Mouse (Mus musculus) forebrain, embryonic 10.5 days (tissue): ENCODE data around the gene Ttc4. TPM values are rescaled to one million over a fixed set of nuclear protein-coding genes. Genes with fewer than 3 reads are reported as not detected.

ENCODE experiments used
- DNase-seq: peaks from one replicate; pipeline ENCODE4 v3.0.0-alpha.2; 2017; ENCODE audit warnings: low spot score; ENCODE audit errors: extremely low spot score
- H3K27ac ChIP-seq: fragments of 300-500 bp; sonication (generic); 2 replicates; pipeline ENCODE4 v1.5.1; 2016; ENCODE audit warnings: mild to moderate bottlenecking
- H3K27me3 ChIP-seq: fragments of 300-500 bp; sonication (generic); 2 replicates; pipeline ENCODE4 v1.6.1; 2016; ENCODE audit warnings: mild to moderate bottlenecking; ENCODE audit not compliant: poor library complexity, severe bottlenecking
- H3K36me3 ChIP-seq: fragments of 300-500 bp; sonication (generic); replicated peaks from 2 replicates; pipeline ENCODE4 v1.6.1; 2016; ENCODE audit warnings: mild to moderate bottlenecking, moderate library complexity
- H3K4me1 ChIP-seq: fragments of 300-500 bp; sonication (generic); 2 replicates; pipeline ENCODE4 v1.6.1; 2016
- H3K4me3 ChIP-seq: fragments of 300-500 bp; sonication (generic); 2 replicates; pipeline ENCODE4 v1.5.1; 2016; ENCODE audit warnings: mild to moderate bottlenecking, moderate library complexity
- H3K9me3 ChIP-seq: fragments of 300-500 bp; sonication (generic); 2 replicates; pipeline ENCODE4 v1.6.1; 2016; ENCODE audit warnings: mild to moderate bottlenecking, moderate library complexity
- WGBS: fragments of 180-500 bp; shearing (Covaris S2); methylation state at CpG from one replicate; pipeline ENCODE4 v1.1.7; 2016; 5-methylcytosine and 5-hydroxymethylcytosine counted together
- polyA plus RNA-seq: library from polyadenylated mRNA; unstranded; fragments of >200 nt; fragmentation: Nextera tagmentation; extraction: Ambion mirVana; gene quantifications from 2 replicates; pipeline ENCODE4 v1.2.1, GENCODE M21; 2016

The Ttc4 gene
- polyA plus RNA-seq, 1 experiment from 2014 or later: 114 TPM

DNA sequence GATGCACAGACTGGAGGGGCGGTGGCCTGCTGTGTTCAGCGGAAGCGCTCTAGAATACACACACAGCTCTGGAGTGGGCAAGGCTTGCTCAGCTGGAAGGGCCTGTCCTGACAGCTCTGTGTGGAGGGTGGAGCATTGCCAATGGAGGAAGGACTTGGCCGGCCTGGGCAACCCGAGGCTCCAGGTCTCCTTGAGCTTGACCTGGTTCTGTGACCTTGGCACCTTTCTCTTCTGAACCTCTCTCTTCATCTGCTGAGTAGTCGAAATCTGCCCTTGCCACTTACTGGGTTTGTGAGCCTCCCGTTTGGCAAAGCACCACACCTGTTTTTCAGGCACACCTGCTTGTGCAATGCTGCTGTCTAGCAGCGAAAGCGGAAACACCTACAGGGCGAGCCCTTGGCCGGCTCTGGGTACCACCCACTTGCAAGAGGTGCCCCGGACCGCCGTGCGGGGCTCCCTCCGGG is 56.7 kb downstream of the Ttc4 start, which contains the start of gene Ttc22:
Ttc22 (plus strand) TSS at position 403 of the 464 bp plus-strand sequence.
- Histone ChIP-seq H3K4me1 (peaks cover 27% of the 10 kb centered on the region), H3K36me3 (no peaks in the 10 kb centered on the region), H3K27me3 (peaks cover 75% of the 10 kb centered on the region), H3K9me3 (no peaks in the 10 kb centered on the region), H3K27ac (no peak within 1 kb of the TSS), H3K4me3 (no peak within 1 kb of the TSS)
- DNase-seq: no peak
- WGBS: 30% methylated on average over 16 of the region's 16 CpGs

DNA sequence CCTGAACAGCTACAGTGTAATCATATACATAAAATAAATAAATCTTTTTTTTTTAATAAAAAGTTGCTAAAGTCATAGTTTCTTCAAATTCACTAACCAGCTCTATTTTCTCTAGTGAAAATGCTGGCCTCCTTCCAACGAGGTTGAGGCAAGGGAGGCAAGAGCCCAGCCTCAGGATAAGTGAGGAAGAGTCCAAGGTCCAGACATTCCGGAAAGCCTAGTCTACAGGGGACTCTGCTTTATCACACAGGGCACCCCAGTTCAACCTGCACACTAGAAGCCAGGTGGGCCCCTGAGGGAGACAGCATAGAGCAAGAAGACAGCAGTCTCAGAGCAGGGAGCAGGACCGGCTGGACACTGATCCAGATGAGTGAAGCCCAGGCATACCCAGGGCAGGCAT is 57.3 kb downstream of the Ttc4 start:
- Histone ChIP-seq H3K36me3 (no peaks in the 10 kb centered on the region), H3K4me1 (peaks cover 32% of the 10 kb centered on the region), H3K9me3 (no peaks in the 10 kb centered on the region), H3K4me3 (no peak overlapping the region), H3K27ac (no peak overlapping the region), H3K27me3 (peaks cover 74% of the 10 kb centered on the region)
- 81% methylated on average over 3 of the region's 3 CpGs for WGBS
- DNase-seq: no peak

- WGBS: 90% methylated on average over 4 of the region's 4 CpGs
- no peak overlapping the region for H3K4me3 ChIP-seq
- no peak for DNase-seq
- no peaks in the 10 kb centered on the region for H3K9me3 ChIP-seq
- H3K27me3 ChIP-seq: peaks cover 64% of the 10 kb centered on the region
- no peak overlapping the region for H3K27ac ChIP-seq
- peaks cover 33% of the 10 kb centered on the region for H3K4me1 ChIP-seq
- no peaks in the 10 kb centered on the region for H3K36me3 ChIP-seq
Observed at GRCm38 (mm10) chr4:106618898-106619297, 59.8 kb downstream of the Ttc4 start.

DNA sequence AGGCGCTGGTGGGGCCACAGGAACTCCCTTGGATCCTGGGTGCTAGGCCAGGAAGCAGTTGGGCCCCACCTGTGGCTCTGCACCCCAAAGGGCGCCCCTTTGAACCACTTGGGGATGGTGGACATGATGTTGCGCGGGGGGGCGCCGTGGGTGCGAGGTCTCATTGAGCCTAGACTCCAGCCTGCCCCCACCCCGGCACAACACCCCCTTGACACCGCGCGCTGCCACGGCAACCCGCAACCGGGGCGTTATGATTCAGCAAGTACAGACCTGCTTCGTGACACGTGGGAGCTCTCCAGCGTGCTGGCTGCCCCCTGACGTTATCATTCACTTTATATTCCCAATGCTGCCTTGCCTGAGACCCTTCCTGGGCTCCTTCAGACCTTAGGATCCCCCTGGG is 61.7 kb downstream of the Ttc4 start, which contains the start of gene Lexm:
Lexm (minus strand) TSS at position 186 of the 400 bp plus-strand sequence.
- Histone ChIP-seq H3K27ac (peak within 1 kb of the TSS; percentile 69), H3K36me3 (no peaks in the 10 kb centered on the region), H3K4me3 (peak within 1 kb of the TSS; percentile 45), H3K27me3 (peaks cover 45% of the 10 kb centered on the region), H3K9me3 (no peaks in the 10 kb centered on the region), H3K4me1 (peaks cover 23% of the 10 kb centered on the region)
- WGBS: 2% methylated on average over 19 of the region's 19 CpGs
- peak; percentile 33 for DNase-seq

DNA sequence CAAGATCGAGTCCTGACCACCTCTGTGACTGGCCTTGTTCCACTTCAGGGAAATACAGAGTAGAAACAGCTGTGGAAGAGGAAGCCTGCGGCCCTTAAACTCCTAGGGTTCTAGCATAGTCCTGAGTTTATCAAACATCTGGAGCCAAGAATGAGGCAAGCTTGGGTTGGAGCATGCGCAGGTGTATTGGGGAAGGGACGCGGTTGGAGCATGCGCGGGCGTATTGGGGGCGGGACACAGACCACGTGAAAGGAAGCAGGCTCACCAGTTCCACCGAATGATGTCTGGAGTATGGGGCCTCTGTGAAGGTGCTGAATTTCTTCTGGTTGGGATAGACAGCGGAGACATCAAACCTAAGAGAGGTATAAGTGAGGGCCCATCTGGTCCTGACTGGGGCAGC is 63.1 kb downstream of the Ttc4 start:
- WGBS: 87% methylated on average over 12 of the region's 12 CpGs
- Histone ChIP-seq H3K27ac (no peak overlapping the region), H3K36me3 (no peaks in the 10 kb centered on the region), H3K4me3 (no peak overlapping the region), H3K9me3 (no peaks in the 10 kb centered on the region), H3K4me1 (peaks cover 20% of the 10 kb centered on the region), H3K27me3 (peaks cover 34% of the 10 kb centered on the region)
- DNase-seq: no peak

GRCm38 (mm10) chr4:106614881-106615280 is 63.9 kb downstream of the Ttc4 start:
- no peaks in the 10 kb centered on the region for H3K9me3 ChIP-seq
- H3K27me3 ChIP-seq: peaks cover 34% of the 10 kb centered on the region
- no peaks in the 10 kb centered on the region for H3K36me3 ChIP-seq
- H3K4me3 ChIP-seq: no peak overlapping the region
- DNase-seq: no peak
- H3K4me1 ChIP-seq: peaks cover 20% of the 10 kb centered on the region
- H3K27ac ChIP-seq: no peak overlapping the region
- WGBS: 88% methylated on average over 9 of the region's 9 CpGs

DNA sequence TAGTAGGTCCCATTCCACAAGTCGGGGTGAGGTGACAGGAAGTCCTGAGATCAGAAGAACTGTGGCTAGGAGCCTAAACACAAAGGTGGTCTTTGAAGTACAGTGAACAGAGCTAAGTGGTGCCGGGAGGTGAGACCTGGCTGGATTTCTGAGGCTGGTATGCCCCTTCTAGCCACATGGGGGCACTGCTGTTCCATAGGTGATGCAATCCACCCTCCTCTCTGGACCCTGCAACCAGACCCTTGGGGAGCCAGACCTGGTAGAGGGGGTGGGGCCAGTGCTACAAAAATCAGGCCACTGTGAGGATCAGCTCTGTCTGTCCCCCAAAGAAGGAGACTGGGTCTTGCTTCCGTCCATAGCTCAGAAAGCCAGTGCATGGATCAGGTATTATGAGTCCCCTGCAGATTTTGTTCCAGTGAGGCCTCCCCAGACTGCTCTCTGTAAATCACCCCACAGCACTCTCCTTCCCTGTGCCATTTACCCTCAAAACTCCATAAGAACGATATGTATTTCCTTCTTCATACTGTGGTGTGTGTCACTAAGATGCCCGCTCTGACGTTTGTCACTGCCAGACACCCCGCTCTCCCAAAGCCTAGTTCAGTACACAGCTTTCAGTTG is 64.5 kb downstream of the Ttc4 start:
- Histone ChIP-seq H3K4me3 (no peak overlapping the region), H3K36me3 (no peaks in the 10 kb centered on the region), H3K27me3 (peaks cover 34% of the 10 kb centered on the region), H3K27ac (peak overlapping the region; percentile 60; the same call in 1 of the 2 replicates), H3K4me1 (peaks cover 20% of the 10 kb centered on the region), H3K9me3 (no peaks in the 10 kb centered on the region)
- DNase-seq: peak; percentile 81
- WGBS: 45% methylated on average over 7 of the region's 7 CpGs

DNA sequence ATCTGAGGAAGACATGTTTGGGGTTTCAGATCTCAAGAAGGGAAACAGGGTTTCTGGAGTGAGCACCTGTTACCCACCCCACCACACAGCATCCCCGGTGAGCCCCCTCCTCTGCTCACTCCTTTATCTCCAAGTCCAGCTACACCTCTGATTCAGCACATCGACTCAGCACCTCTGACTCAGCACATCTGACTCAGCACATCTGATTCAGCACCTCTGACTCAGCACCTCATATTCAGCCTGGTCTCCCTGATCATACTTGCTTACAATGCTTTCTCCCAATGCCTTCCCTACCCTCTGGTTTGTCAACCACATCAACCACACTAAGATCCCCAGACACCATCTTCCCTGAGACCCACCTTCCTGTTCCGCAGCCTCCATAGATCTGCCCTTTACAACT is 65.2 kb downstream of the Ttc4 start:
- H3K4me1 ChIP-seq: peaks cover 20% of the 10 kb centered on the region
- H3K4me3 ChIP-seq: no peak overlapping the region
- peaks cover 28% of the 10 kb centered on the region for H3K27me3 ChIP-seq
- H3K27ac ChIP-seq: peak overlapping the region; percentile 60; the same call in 1 of the 2 replicates
- 78% methylated on average over 3 of the region's 3 CpGs for WGBS
- H3K36me3 ChIP-seq: no peaks in the 10 kb centered on the region
- no peak for DNase-seq
- no peaks in the 10 kb centered on the region for H3K9me3 ChIP-seq

DNA sequence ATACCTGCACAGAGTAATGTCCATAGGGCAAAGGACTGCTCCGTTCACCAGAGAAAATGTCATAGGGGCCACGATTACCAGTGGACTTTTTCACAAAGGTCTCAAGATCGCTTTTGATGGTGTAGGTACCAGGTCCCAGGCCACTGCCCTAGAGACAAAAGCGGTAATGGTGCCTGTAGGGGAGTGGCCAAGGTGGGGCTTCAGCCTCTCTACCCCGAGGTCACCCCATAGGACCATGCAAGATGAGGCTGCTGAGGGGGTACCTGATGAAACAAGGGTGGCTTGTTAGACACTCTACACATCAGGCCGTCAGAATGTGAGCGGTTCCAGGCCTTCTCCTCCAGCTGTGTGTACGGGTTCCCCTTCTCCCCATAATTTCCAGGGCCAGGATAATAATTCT is 65.6 kb downstream of the Ttc4 start:
- Histone ChIP-seq H3K27ac (no peak overlapping the region), H3K4me1 (peaks cover 20% of the 10 kb centered on the region), H3K36me3 (no peaks in the 10 kb centered on the region), H3K4me3 (no peak overlapping the region), H3K27me3 (peaks cover 28% of the 10 kb centered on the region), H3K9me3 (no peaks in the 10 kb centered on the region)
- WGBS: 82% methylated on average over 8 of the region's 8 CpGs
- no peak for DNase-seq

Other genes starting within 250 kb of the Ttc4 start
- gene Pcsk9, start 214.6 kb downstream of the Ttc4 start, polyA plus RNA-seq: 5.9 and 6.9 TPM in 2 replicates
- gene Bsnd, start 186.7 kb downstream of the Ttc4 start, polyA plus RNA-seq: not detected in 2 replicates
- 10.5 and 11.7 TPM in 2 replicates for gene Dhcr24, start 117.9 kb downstream of the Ttc4 start, polyA plus RNA-seq
- gene Lexm, start 61.7 kb downstream of the Ttc4 start, polyA plus RNA-seq: 0.36 TPM in 1 of 2 replicates, not detected in the other
- not detected in 2 replicates for gene Ttc22, start 56.5 kb downstream of the Ttc4 start, polyA plus RNA-seq
- 14.9 and 19.7 TPM in 2 replicates for gene Pars2, start 27.9 kb downstream of the Ttc4 start, polyA plus RNA-seq
- gene Mroh7, start 52.0 kb upstream of the Ttc4 start, polyA plus RNA-seq: 0.06 and 0.12 TPM in 2 replicates
- 0.09 TPM in 1 of 2 replicates, not detected in the other for gene Fam151a, start 54.9 kb upstream of the Ttc4 start, polyA plus RNA-seq
- gene Acot11, start 126.1 kb upstream of the Ttc4 start, polyA plus RNA-seq: 1.9 and 2.1 TPM in 2 replicates
- 128 and 134 TPM in 2 replicates for gene Ssbp3, start 231.8 kb upstream of the Ttc4 start, polyA plus RNA-seq